Mouse (Mus musculus) liver, embryonic 16.5 days (tissue): ENCODE data around the gene Anks3. TPM values are rescaled to one million over a fixed set of nuclear protein-coding genes. Genes with fewer than 3 reads are reported as not detected.
A peak's percentile ranks its signal among the peaks of the same experiment; 100 is the strongest.

Experiments
- ATAC-seq: fragments of 200-750 bp; cut with Nextera tagmentation; 2 replicates; pipeline ENCODE4 v1.8.0; 2017; ENCODE audit warnings: low read depth, mild to moderate bottlenecking, moderate number of reproducible peaks, moderate library complexity
- H3K27ac ChIP-seq: fragments of 300-500 bp; sonication (generic); 2 replicates; pipeline ENCODE4 v1.5.1; 2014; ENCODE audit warnings: mild to moderate bottlenecking, low read length
- H3K27me3 ChIP-seq: fragments of 300-500 bp; sonication (generic); 2 replicates; pipeline ENCODE4 v1.6.1; 2014; ENCODE audit warnings: low read depth, low read length, mixed read lengths; ENCODE audit not compliant: control insufficient read depth, insufficient read depth
- H3K36me3 ChIP-seq: fragments of 300-500 bp; sonication (generic); 2 replicates; pipeline ENCODE4 v1.6.1; 2014; ENCODE audit warnings: mild to moderate bottlenecking; ENCODE audit not compliant: control insufficient read depth, insufficient read depth
- H3K4me1 ChIP-seq: fragments of 300-500 bp; sonication (generic); 2 replicates; pipeline ENCODE4 v1.6.1; 2014; ENCODE audit warnings: low read depth, low read length, mixed read lengths; ENCODE audit not compliant: control insufficient read depth
- H3K4me2 ChIP-seq: fragments of 300-500 bp; sonication (generic); 2 replicates; pipeline ENCODE4 v1.6.1; 2014; ENCODE audit warnings: low read depth, low read length, mixed read lengths
- H3K4me3 ChIP-seq: fragments of 300-500 bp; sonication (generic); 2 replicates; pipeline ENCODE4 v1.5.1; 2014; ENCODE audit warnings: low read depth, mild to moderate bottlenecking, low read length
- H3K9ac ChIP-seq: fragments of 300-500 bp; sonication (generic); 2 replicates; pipeline ENCODE4 v1.6.1; 2014; ENCODE audit warnings: low read depth, low read length
- H3K9me3 ChIP-seq: fragments of 300-500 bp; sonication (generic); replicated peaks from 2 replicates; pipeline ENCODE4 v1.6.1; 2016; ENCODE audit warnings: low read length; ENCODE audit not compliant: control insufficient read depth
- WGBS: fragments of 180-500 bp; shearing (Covaris S2); extraction: QIAGEN DNeasy Blood & Tissue Kit; methylation state at CpG from one replicate; pipeline ENCODE4 v1.1.7; 2014; ENCODE audit not compliant: insufficient replicate concordance; 5-methylcytosine and 5-hydroxymethylcytosine counted together
- polyA plus RNA-seq: library from polyadenylated mRNA; unstranded; fragments of >200 nt; fragmentation: Nextera tagmentation; extraction: Ambion mirVana; gene quantifications from 2 replicates; pipeline ENCODE4 v1.2.1, GENCODE M21; 2015

Gene Anks3
- polyA plus RNA-seq, 1 experiment from 2014 or later: 16.5 TPM

- Histone ChIP-seq H3K27me3 (no peaks in the 10 kb centered on the region), H3K4me2 (no peak overlapping the region), H3K36me3 (no peaks in the 10 kb centered on the region), H3K4me1 (peaks cover 35% of the 10 kb centered on the region), H3K4me3 (no peak overlapping the region), H3K9ac (no peak overlapping the region), H3K9me3 (no peaks in the 10 kb centered on the region), H3K27ac (no peak overlapping the region)
- 69% methylated on average over 2 of the region's 2 CpGs for WGBS
- no peak for ATAC-seq
Observed at GRCm38 (mm10) chr16:4899711-4900110, 64.3 kb downstream of the Anks3 start.

- Histone ChIP-seq H3K9me3 (no peaks in the 10 kb centered on the region), H3K9ac (no peak overlapping the region), H3K27me3 (no peaks in the 10 kb centered on the region), H3K4me3 (no peak overlapping the region), H3K27ac (no peak overlapping the region), H3K36me3 (no peaks in the 10 kb centered on the region), H3K4me2 (no peak overlapping the region), H3K4me1 (peaks cover 38% of the 10 kb centered on the region)
- no peak for ATAC-seq
- 73% methylated on average over 6 of the region's 6 CpGs for WGBS
Observed at GRCm38 (mm10) chr16:4898881-4899280, 65.1 kb downstream of the Anks3 start.

- Histone ChIP-seq H3K27me3 (no peaks in the 10 kb centered on the region), H3K36me3 (no peaks in the 10 kb centered on the region), H3K4me1 (peaks cover 29% of the 10 kb centered on the region), H3K9me3 (no peaks in the 10 kb centered on the region), H3K4me3 (no peak overlapping the region), H3K4me2 (0 out of 2 replicates have a peak overlapping the region, but pooled peaks have one; percentile 0), H3K9ac (no peak overlapping the region), H3K27ac (peak overlapping the region; percentile 71)
- WGBS: 48% methylated on average over 7 of the region's 7 CpGs
- peak; percentile 45 for ATAC-seq
Observed at GRCm38 (mm10) chr16:4897146-4897730, 66.8 kb downstream of the Anks3 start.

GRCm38 (mm10) chr16:4896249-4897027 lies 67.6 kb downstream of the Anks3 start:
- Histone ChIP-seq H3K4me3 (no peak overlapping the region), H3K36me3 (no peaks in the 10 kb centered on the region), H3K9ac (no peak overlapping the region), H3K27me3 (no peaks in the 10 kb centered on the region), H3K9me3 (no peaks in the 10 kb centered on the region), H3K4me1 (peaks cover 29% of the 10 kb centered on the region), H3K4me2 (peak overlapping the region; percentile 0; the same call in 1 of the 2 replicates), H3K27ac (peak overlapping the region; percentile 71)
- peak; percentile 87 for ATAC-seq
- 12% methylated on average over 5 of the region's 5 CpGs for WGBS

GRCm38 (mm10) chr16:4894201-4894908 lies 69.7 kb downstream of the Anks3 start:
- Histone ChIP-seq H3K36me3 (no peaks in the 10 kb centered on the region), H3K9ac (no peak overlapping the region), H3K27me3 (no peaks in the 10 kb centered on the region), H3K27ac (no peak overlapping the region), H3K9me3 (no peaks in the 10 kb centered on the region), H3K4me3 (no peak overlapping the region), H3K4me2 (no peak overlapping the region), H3K4me1 (peaks cover 29% of the 10 kb centered on the region)
- ATAC-seq: no peak
- 57% methylated on average over 7 of the region's 7 CpGs for WGBS

GRCm38 (mm10) chr16:4892171-4892570 lies 71.8 kb downstream of the Anks3 start:
- Histone ChIP-seq H3K9ac (no peak overlapping the region), H3K27ac (no peak overlapping the region), H3K4me2 (no peak overlapping the region), H3K27me3 (no peaks in the 10 kb centered on the region), H3K4me1 (peaks cover 32% of the 10 kb centered on the region), H3K4me3 (no peak overlapping the region), H3K9me3 (no peaks in the 10 kb centered on the region), H3K36me3 (no peaks in the 10 kb centered on the region)
- 67% methylated on average over 6 of the region's 6 CpGs for WGBS
- ATAC-seq: no peak

Other genes starting within 250 kb of the Anks3 start
- 29.1 and 35.1 TPM in 2 replicates for gene Nmral1, start 244.8 kb downstream of the Anks3 start, polyA plus RNA-seq
- gene Hmox2, start 237.8 kb downstream of the Anks3 start, polyA plus RNA-seq: 39.1 and 39.2 TPM in 2 replicates
- gene Cdip1, start 173.9 kb downstream of the Anks3 start, polyA plus RNA-seq: 23.3 and 27.3 TPM in 2 replicates
- 0.05 TPM in 1 of 2 replicates, not detected in the other for gene 4930562C15Rik, start 128.8 kb downstream of the Anks3 start, polyA plus RNA-seq
- gene Ubald1, start 83.9 kb downstream of the Anks3 start, polyA plus RNA-seq: 10.8 and 13.3 TPM in 2 replicates
- gene Mgrn1, start 78.0 kb downstream of the Anks3 start, polyA plus RNA-seq: 28.2 and 30.4 TPM in 2 replicates
- 47.8 and 49.1 TPM in 2 replicates for gene Nudt16l1, start 25.4 kb downstream of the Anks3 start, polyA plus RNA-seq
- not detected in 2 replicates for gene Sept12, start 33.6 kb upstream of the Anks3 start, polyA plus RNA-seq
- 9.0 and 9.4 TPM in 2 replicates for gene Smim22, start 43.1 kb upstream of the Anks3 start, polyA plus RNA-seq
- 72.5 and 83.9 TPM in 2 replicates for gene Rogdi, start 49.3 kb upstream of the Anks3 start, polyA plus RNA-seq
- 41.9 and 45.1 TPM in 2 replicates for gene Glyr1, start 85.7 kb upstream of the Anks3 start, polyA plus RNA-seq
- 6.9 and 7.6 TPM in 2 replicates for gene Ubn1, start 85.9 kb upstream of the Anks3 start, polyA plus RNA-seq
- gene Ppl, start 168.2 kb upstream of the Anks3 start, polyA plus RNA-seq: 0.53 and 0.65 TPM in 2 replicates
- gene Sec14l5, start 182.9 kb upstream of the Anks3 start, polyA plus RNA-seq: 0.04 and 0.05 TPM in 2 replicates
- 11.7 and 12.2 TPM in 2 replicates for gene Nagpa, start 239.8 kb upstream of the Anks3 start, polyA plus RNA-seq